Mouse (Mus musculus): Measurements from ENCODE around the gene Pdss2.

GRCm38 (mm10) chr10:43172554-43172953, 48.7 kb upstream of the Pdss2 start:
- TF ChIP-seq NANOG (IDR thresholded peaks at IDR 0.05; ENCODE audit: borderline replicate concordance, low read length) = no peak
- no peak for TF ChIP-seq CTCF (conservative IDR thresholded peaks at IDR 0.05; ENCODE audit: low read length)
- no peak for TF ChIP-seq POU5F1 (IDR thresholded peaks at IDR 0.05; ENCODE audit: borderline replicate concordance, low read length)

All from E14TG2a.4 (cell line).